Mouse (Mus musculus): ENCODE data around the gene Ugt1a10.
"Not testable (repeated sequence)": the region's sequence is repeated elsewhere in the genome, so short reads cannot be mapped to it uniquely, and the experiment has no call there.

- TF ChIP-seq CTCF, EP300 (IDR thresholded peaks at IDR 0.05; ENCODE audit: low read depth): not testable (repeated sequence)
Measured at GRCm38 (mm10) chr1:88112769-88113168, 57.6 kb downstream of the Ugt1a10 start.
